Mouse (Mus musculus) liver, embryonic 13.5 days (tissue): ENCODE measurements around the gene Ugcg. TPM values are rescaled to one million over a fixed set of nuclear protein-coding genes. Genes with fewer than 3 reads are reported as not detected.

Source experiments
- ATAC-seq: fragments of 200-750 bp; cut with Nextera tagmentation; 2 replicates; pipeline ENCODE4 v1.8.0; 2017; ENCODE audit warnings: low read depth, mild to moderate bottlenecking, moderate number of reproducible peaks, moderate library complexity
- DNase-seq: peaks from one replicate; pipeline ENCODE4 v3.0.0; 2022
- H3K27ac ChIP-seq: fragments of 300-500 bp; sonication (generic); 2 replicates; pipeline ENCODE4 v1.5.1; 2015; ENCODE audit warnings: moderate library complexity, mild to moderate bottlenecking, inconsistent platforms
- H3K27me3 ChIP-seq: fragments of 300-500 bp; sonication (generic); 2 replicates; pipeline ENCODE4 v1.6.1; 2015; ENCODE audit warnings: mild to moderate bottlenecking, inconsistent platforms
- H3K36me3 ChIP-seq: fragments of 300-500 bp; sonication (generic); 2 replicates; pipeline ENCODE4 v1.6.1; 2015; ENCODE audit warnings: mild to moderate bottlenecking, inconsistent platforms
- H3K4me1 ChIP-seq: fragments of 300-500 bp; sonication (generic); replicated peaks from 2 replicates; pipeline ENCODE4 v1.6.1; 2015; ENCODE audit warnings: inconsistent platforms
- H3K4me2 ChIP-seq: fragments of 300-500 bp; sonication (generic); 2 replicates; pipeline ENCODE4 v1.6.1; 2015; ENCODE audit warnings: inconsistent platforms, mild to moderate bottlenecking, moderate library complexity
- H3K4me3 ChIP-seq: fragments of 300-500 bp; sonication (generic); replicated peaks from 2 replicates; pipeline ENCODE4 v1.5.1; 2015; ENCODE audit warnings: mild to moderate bottlenecking, inconsistent platforms
- H3K9ac ChIP-seq: fragments of 300-500 bp; sonication (generic); 2 replicates; pipeline ENCODE4 v1.6.1; 2015; ENCODE audit warnings: mild to moderate bottlenecking, inconsistent platforms
- H3K9me3 ChIP-seq: fragments of 300-500 bp; sonication (generic); replicated peaks from 2 replicates; pipeline ENCODE4 v1.6.1; 2016; ENCODE audit warnings: inconsistent platforms
- WGBS: fragments of 180-500 bp; shearing (Covaris S2); methylation state at CpG from one replicate; pipeline ENCODE4 v1.1.7; 2015; ENCODE audit not compliant: insufficient replicate concordance; 5-methylcytosine and 5-hydroxymethylcytosine counted together
- polyA plus RNA-seq: library from polyadenylated mRNA; unstranded; fragments of >200 nt; fragmentation: Nextera tagmentation; extraction: Ambion mirVana; gene quantifications from 2 replicates; pipeline ENCODE4 v1.2.1, GENCODE M21; 2015

The Ugcg gene
- polyA plus RNA-seq, 1 experiment from 2014 or later: 10.5 TPM

DNA sequence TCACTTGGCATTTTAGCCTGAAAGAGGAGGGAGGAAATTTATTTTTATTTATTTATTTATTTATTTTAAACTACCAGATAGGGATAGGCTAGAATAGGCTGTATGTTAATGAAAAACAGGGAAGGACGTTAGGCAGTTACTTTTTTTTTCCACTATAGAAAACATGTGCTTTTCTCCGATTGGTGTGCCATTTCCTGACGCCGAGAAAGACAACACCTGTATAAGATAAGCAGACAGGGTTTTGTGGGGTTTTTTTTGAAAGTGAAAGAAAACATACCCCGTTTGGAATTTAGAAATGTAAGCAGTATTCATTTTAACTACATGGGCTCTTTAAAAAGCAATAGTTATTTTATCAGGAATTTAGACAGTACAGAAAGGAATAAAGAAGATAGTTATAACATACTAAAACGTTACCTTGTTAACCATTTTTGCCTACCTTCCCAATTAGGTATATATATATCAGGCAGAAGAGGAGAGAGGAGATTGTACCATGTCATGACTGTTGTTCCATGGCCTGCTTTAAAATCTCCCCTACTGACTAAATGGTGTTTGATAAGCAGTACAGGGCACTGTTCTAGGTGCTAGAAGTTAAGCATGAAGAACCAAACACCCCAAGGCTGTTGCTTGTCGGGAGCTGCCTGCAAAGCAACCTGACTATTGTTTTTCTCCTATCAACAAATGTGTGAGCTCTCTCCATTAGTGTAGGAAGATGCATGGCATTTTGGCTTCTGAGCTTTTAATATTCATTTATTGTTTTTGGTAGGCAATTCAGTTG lies 1.8 kb downstream of the Ugcg start:
- Histone ChIP-seq H3K4me1 (peaks cover 77% of the 10 kb centered on the region), H3K27me3 (no peaks in the 10 kb centered on the region), H3K36me3 (no peaks in the 10 kb centered on the region), H3K4me2 (peak overlapping the region; percentile 90), H3K9ac (peak overlapping the region; percentile 98), H3K4me3 (peak overlapping the region; percentile 97), H3K27ac (peak overlapping the region; percentile 96), H3K9me3 (no peaks in the 10 kb centered on the region)
- WGBS: 11% methylated on average over 7 of the region's 7 CpGs
- no peak for ATAC-seq
- DNase-seq: no peak

- ATAC-seq (no peak), DNase-seq (no peak)
- Histone ChIP-seq H3K4me3 (peak overlapping the region; percentile 3; the same call in 1 of the 2 replicates), H3K27me3 (no peaks in the 10 kb centered on the region), H3K9me3 (no peaks in the 10 kb centered on the region), H3K36me3 (no peaks in the 10 kb centered on the region), H3K4me1 (peaks cover 92% of the 10 kb centered on the region), H3K27ac (peak overlapping the region; percentile 79), H3K9ac (peak overlapping the region; percentile 46), H3K4me2 (peak overlapping the region; percentile 90)
- 64% methylated on average over 13 of the region's 13 CpGs for WGBS
These were observed 5.9 kb downstream of the Ugcg start for GRCm38 (mm10) chr4:59194731-59195496.

DNA sequence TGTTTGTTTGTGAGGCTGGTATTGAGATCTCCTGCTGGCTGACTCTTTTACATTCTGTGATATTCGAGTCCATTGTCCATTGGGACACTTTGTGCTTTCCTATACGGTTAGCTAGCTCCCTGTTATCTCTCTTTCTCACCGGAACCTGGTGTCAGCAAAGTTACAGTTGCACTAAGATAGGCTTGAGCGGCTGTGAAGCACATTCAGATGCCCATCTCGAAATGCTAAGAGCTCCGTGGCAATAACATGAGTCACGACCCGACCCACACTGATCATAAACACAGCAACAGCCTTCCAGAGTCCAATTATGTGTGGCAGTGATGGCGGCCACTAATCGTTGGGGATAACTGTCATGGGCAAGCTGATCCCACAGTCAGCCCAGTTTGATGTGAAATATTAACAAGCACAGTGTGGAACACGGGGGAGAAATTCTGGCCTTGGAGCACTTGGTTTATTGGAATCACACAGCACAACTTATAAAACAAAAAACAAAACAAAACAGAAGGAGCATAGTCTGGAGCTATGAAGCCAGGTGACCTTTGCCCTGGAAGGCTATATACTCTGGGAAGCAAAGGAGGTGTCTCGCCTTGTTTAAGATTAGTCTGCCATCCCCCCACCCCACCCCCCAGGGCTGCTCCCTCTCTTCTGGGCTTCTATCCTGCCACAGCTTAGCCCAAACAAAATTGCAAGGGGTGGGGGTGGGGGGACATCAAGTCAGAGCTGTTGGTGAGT lies 7.5 kb downstream of the Ugcg start:
- ATAC-seq (peak; percentile 79), DNase-seq (peak; percentile 65)
- peaks cover 93% of the 10 kb centered on the region for H3K4me1 ChIP-seq
- H3K27me3 ChIP-seq: no peaks in the 10 kb centered on the region
- H3K9ac ChIP-seq: peak overlapping the region; percentile 61
- H3K36me3 ChIP-seq: no peaks in the 10 kb centered on the region
- H3K4me2 ChIP-seq: peak overlapping the region; percentile 62
- peak overlapping the region; percentile 85 for H3K27ac ChIP-seq
- H3K4me3 ChIP-seq: peak overlapping the region; percentile 38
- 11% methylated on average over 12 of the region's 12 CpGs for WGBS
- H3K9me3 ChIP-seq: no peaks in the 10 kb centered on the region

- Histone ChIP-seq H3K9me3 (no peaks in the 10 kb centered on the region), H3K36me3 (no peaks in the 10 kb centered on the region), H3K27ac (peak overlapping the region; percentile 85), H3K4me3 (peak overlapping the region; percentile 38), H3K9ac (peak overlapping the region; percentile 61), H3K4me2 (peak overlapping the region; percentile 62), H3K27me3 (no peaks in the 10 kb centered on the region), H3K4me1 (peaks cover 94% of the 10 kb centered on the region)
- WGBS: 23% methylated on average over 6 of the region's 6 CpGs
- DNase-seq (no peak), ATAC-seq (no peak)
These were observed 8.0 kb downstream of the Ugcg start for GRCm38 (mm10) chr4:59197078-59197424.

- peaks cover 95% of the 10 kb centered on the region for H3K4me1 ChIP-seq
- peak overlapping the region; percentile 85 for H3K27ac ChIP-seq
- DNase-seq (no peak), ATAC-seq (no peak)
- H3K4me3 ChIP-seq: peak overlapping the region; percentile 38; the same call in 1 of the 2 replicates
- peak overlapping the region; percentile 62 for H3K4me2 ChIP-seq
- no peaks in the 10 kb centered on the region for H3K9me3 ChIP-seq
- H3K36me3 ChIP-seq: no peaks in the 10 kb centered on the region
- 81% methylated on average over 3 of the region's 3 CpGs for WGBS
- no peaks in the 10 kb centered on the region for H3K27me3 ChIP-seq
- peak overlapping the region; percentile 61 for H3K9ac ChIP-seq
These were observed 8.4 kb downstream of the Ugcg start for GRCm38 (mm10) chr4:59197462-59197861.

- Histone ChIP-seq H3K27me3 (no peaks in the 10 kb centered on the region), H3K9ac (peak overlapping the region; percentile 20; the same call in 1 of the 2 replicates), H3K4me1 (peaks cover 95% of the 10 kb centered on the region), H3K4me2 (peak overlapping the region; percentile 15), H3K36me3 (no peaks in the 10 kb centered on the region), H3K4me3 (no peak overlapping the region), H3K9me3 (no peaks in the 10 kb centered on the region), H3K27ac (peak overlapping the region; percentile 57)
- ATAC-seq (peak; percentile 45), DNase-seq (peak; percentile 53)
- WGBS: 26% methylated on average over 8 of the region's 8 CpGs
These were observed 10.3 kb downstream of the Ugcg start for GRCm38 (mm10) chr4:59199341-59199740.

GRCm38 (mm10) chr4:59199805-59200204 lies 10.7 kb downstream of the Ugcg start:
- H3K4me2 ChIP-seq: peak overlapping the region; percentile 15
- 53% methylated on average over 8 of the region's 8 CpGs for WGBS

GRCm38 (mm10) chr4:59200636-59201035 lies 11.6 kb downstream of the Ugcg start:
- no peak for ATAC-seq
- H3K36me3 ChIP-seq: no peaks in the 10 kb centered on the region
- peaks cover 96% of the 10 kb centered on the region for H3K4me1 ChIP-seq
- H3K27ac ChIP-seq: no peak overlapping the region; the same call in 1 of the 2 replicates
- H3K4me3 ChIP-seq: no peak overlapping the region
- H3K4me2 ChIP-seq: no peak overlapping the region
- no peaks in the 10 kb centered on the region for H3K9me3 ChIP-seq
- WGBS: 53% methylated on average over 3 of the region's 3 CpGs
- no peaks in the 10 kb centered on the region for H3K27me3 ChIP-seq
- H3K9ac ChIP-seq: 0 out of 2 replicates have a peak overlapping the region, but pooled peaks have one; percentile 37
- DNase-seq: no peak

More at GRCm38 (mm10) chr4:59199805-59200204, 10.7 kb downstream of the Ugcg start:
- no peak for ATAC-seq
- no peaks in the 10 kb centered on the region for H3K27me3 ChIP-seq
- peak overlapping the region; percentile 20 for H3K9ac ChIP-seq
- H3K27ac ChIP-seq: peak overlapping the region; percentile 57
- H3K4me3 ChIP-seq: no peak overlapping the region; the same call in 1 of the 2 replicates
- DNase-seq: no peak
- H3K4me1 ChIP-seq: peaks cover 95% of the 10 kb centered on the region
- H3K36me3 ChIP-seq: no peaks in the 10 kb centered on the region
- H3K9me3 ChIP-seq: no peaks in the 10 kb centered on the region

GRCm38 (mm10) chr4:59204616-59205015 lies 15.6 kb downstream of the Ugcg start:
- DNase-seq (no peak), ATAC-seq (no peak)
- H3K9ac ChIP-seq: peak overlapping the region; percentile 1; the same call in 1 of the 2 replicates
- no peak overlapping the region; the same call in 1 of the 2 replicates for H3K27ac ChIP-seq
- H3K4me1 ChIP-seq: peaks cover 83% of the 10 kb centered on the region
- H3K27me3 ChIP-seq: no peaks in the 10 kb centered on the region
- WGBS: 52% methylated on average over 4 of the region's 4 CpGs
- H3K36me3 ChIP-seq: peaks cover 21% of the 10 kb centered on the region
- H3K9me3 ChIP-seq: no peaks in the 10 kb centered on the region
- H3K4me2 ChIP-seq: no peak overlapping the region
- H3K4me3 ChIP-seq: no peak overlapping the region

- 29% methylated on average over 2 of the region's 2 CpGs for WGBS
- H3K27me3 ChIP-seq: no peaks in the 10 kb centered on the region
- H3K9me3 ChIP-seq: no peaks in the 10 kb centered on the region
- DNase-seq: no peak
- H3K36me3 ChIP-seq: peaks cover 33% of the 10 kb centered on the region
- peak overlapping the region; percentile 41 for H3K4me2 ChIP-seq
- H3K4me1 ChIP-seq: peaks cover 83% of the 10 kb centered on the region
- H3K9ac ChIP-seq: peak overlapping the region; percentile 56
- H3K27ac ChIP-seq: peak overlapping the region; percentile 64
- H3K4me3 ChIP-seq: no peak overlapping the region
- peak; percentile 15; the same call in 1 of the 2 replicates for ATAC-seq
These were observed 16.8 kb downstream of the Ugcg start for GRCm38 (mm10) chr4:59205758-59206340.
